Mouse (Mus musculus) ES-E14 (cell line): Measurements from ENCODE around the gene Nectin2.

Experiments
- CHD2 ChIP-seq: IDR thresholded peaks from 2 replicates; pipeline ENCODE4 v1.6.1; 2014; ENCODE audit warnings: mild to moderate bottlenecking, low read depth, low read length, inconsistent platforms
- HCFC1 ChIP-seq: IDR thresholded peaks from 2 replicates; pipeline ENCODE4 v1.6.1; 2012; ENCODE audit warnings: low read length, inconsistent platforms, borderline replicate concordance; ENCODE audit not compliant: insufficient read depth
- MAFK ChIP-seq: IDR thresholded peaks from 2 replicates; pipeline ENCODE4 v1.6.1; 2014; ENCODE audit warnings: mild to moderate bottlenecking, low read depth, low read length, inconsistent platforms; ENCODE audit not compliant: insufficient read depth

- TF ChIP-seq MAFK: no peak
- no peak for TF ChIP-seq CHD2
- TF ChIP-seq HCFC1: no peak
These were observed 27.5 kb downstream of the Nectin2 start for GRCm38 (mm10) chr7:19722754-19723195.
